Mouse (Mus musculus) CH12.LX (cell line): ENCODE data around the gene Pdcd5. TPM values are rescaled to one million over a fixed set of nuclear protein-coding genes. Genes with fewer than 3 reads are reported as not detected.
A peak's percentile ranks its signal among the peaks of the same experiment; 100 is the strongest.

Experiments
- DNase-seq: peaks from one replicate; pipeline ENCODE4 v3.0.0-alpha.2; 2013; ENCODE audit errors: extremely low read depth
- H3K27ac ChIP-seq: 2 replicates; pipeline ENCODE4 v1.5.1; 2012; ENCODE audit warnings: low read depth, mild to moderate bottlenecking, control low read depth, moderate library complexity; ENCODE audit not compliant: insufficient read depth
- H3K27me3 ChIP-seq: replicated peaks from 2 replicates; pipeline ENCODE3; 2012; ENCODE audit warnings: inconsistent platforms
- H3K36me3 ChIP-seq, 2 experiments: replicated peaks in 1 of 2; 2 replicates each; pipeline versions ENCODE3 to v1.6.1; 2012; ENCODE audit warnings: inconsistent platforms in 1 of 2, low read length in 1 of 2, mild to moderate bottlenecking in 1 of 2, mixed read lengths in 1 of 2, moderate library complexity in 1 of 2; ENCODE audit not compliant: control insufficient read depth in 1 of 2, insufficient read depth in 1 of 2
- H3K4me1 ChIP-seq, 2 experiments: 2 replicates each; pipeline ENCODE4 v1.6.1; 2012; ENCODE audit warnings: inconsistent platforms in 1 of 2, moderate library complexity in 1 of 2; ENCODE audit not compliant: insufficient read depth in 2 of 2, control insufficient read depth in 1 of 2
- H3K4me2 ChIP-seq: 2 replicates; pipeline ENCODE4 v1.6.1; 2012; ENCODE audit warnings: low read depth, mild to moderate bottlenecking, control low read depth; ENCODE audit not compliant: poor library complexity, insufficient read depth, severe bottlenecking
- H3K4me3 ChIP-seq, 3 experiments: fragments of 150-350 bp in 1 of 3; sonication (generic) in 1 of 3; replicated peaks in 1 of 3; 2 replicates each; pipeline versions ENCODE3 to v1.5.1; 2011 to 2012; ENCODE audit warnings: low read depth in 2 of 3, low read length in 2 of 3, mild to moderate bottlenecking in 2 of 3, moderate library complexity in 2 of 3, control low read depth in 1 of 3, improper control_type of control experiment in 1 of 3, inconsistent platforms in 1 of 3, mixed read lengths in 1 of 3; ENCODE audit not compliant: poor library complexity in 1 of 3
- H3K79me2 ChIP-seq: replicated peaks from 2 replicates; pipeline ENCODE4 v1.6.1; 2012; ENCODE audit warnings: mild to moderate bottlenecking, moderate library complexity; ENCODE audit not compliant: control insufficient read depth, poor library complexity, insufficient read depth, severe bottlenecking; ENCODE audit errors: extremely low read depth
- H3K9ac ChIP-seq: 2 replicates; pipeline ENCODE4 v1.6.1; 2012; ENCODE audit warnings: low read depth, mild to moderate bottlenecking, control low read depth, moderate library complexity; ENCODE audit not compliant: insufficient read depth
- H3K9me3 ChIP-seq: replicated peaks from 2 replicates; pipeline ENCODE3; 2012; ENCODE audit warnings: low read length, inconsistent platforms, mixed read lengths
- BHLHE40 ChIP-seq: IDR thresholded peaks from 2 replicates; pipeline ENCODE4 v1.6.1; 2011; ENCODE audit warnings: mild to moderate bottlenecking, low read depth, low read length, improper control_type of control experiment
- CHD2 ChIP-seq: IDR thresholded peaks from 2 replicates; pipeline ENCODE4 v1.6.1; 2011; ENCODE audit warnings: low read length, improper control_type of control experiment
- CTCF ChIP-seq, 2 experiments: IDR thresholded peaks in 1 of 2; conservative IDR thresholded peaks in 1 of 2; 2 replicates each; pipeline ENCODE4 v1.5.1; 2011 to 2012; ENCODE audit warnings: low read depth in 2 of 2, low read length in 2 of 2, improper control_type of control experiment in 1 of 2, inconsistent platforms in 1 of 2, mild to moderate bottlenecking in 1 of 2, moderate library complexity in 1 of 2
- E2F4 ChIP-seq: IDR thresholded peaks from 2 replicates; pipeline ENCODE4 v1.6.1; 2011; ENCODE audit warnings: low read depth, low read length, improper control_type of control experiment; ENCODE audit not compliant: insufficient replicate concordance
- ELF1 ChIP-seq: IDR thresholded peaks from 2 replicates; pipeline ENCODE4 v1.6.1; 2014; ENCODE audit warnings: low read depth, mild to moderate bottlenecking, inconsistent platforms, low read length, improper control_type of control experiment
- EP300 ChIP-seq: IDR thresholded peaks from 2 replicates; pipeline ENCODE4 v1.6.1; 2011; ENCODE audit warnings: low read length, improper control_type of control experiment
- ETS1 ChIP-seq: conservative IDR thresholded peaks from 2 replicates; pipeline ENCODE4 v1.6.1; 2012; ENCODE audit warnings: low read depth, mild to moderate bottlenecking, inconsistent platforms, low read length, improper control_type of control experiment, moderate library complexity
- GABPA ChIP-seq: IDR thresholded peaks from 2 replicates; pipeline ENCODE4 v1.6.1; 2012; ENCODE audit warnings: low read depth, low read length, improper control_type of control experiment, inconsistent platforms; ENCODE audit not compliant: insufficient replicate concordance
- IRF4 ChIP-seq: IDR thresholded peaks from 2 replicates; pipeline ENCODE4 v1.6.1; 2014; ENCODE audit warnings: low read depth, mild to moderate bottlenecking, inconsistent platforms, low read length, improper control_type of control experiment
- JUND ChIP-seq: conservative IDR thresholded peaks from 2 replicates; pipeline ENCODE4 v1.6.1; 2011; ENCODE audit warnings: low read depth, low read length, improper control_type of control experiment
- KAT2A ChIP-seq: IDR thresholded peaks from 2 replicates; pipeline ENCODE4 v1.6.1; 2012; ENCODE audit warnings: low read length, improper control_type of control experiment, inconsistent platforms; ENCODE audit not compliant: insufficient replicate concordance
- MAFK ChIP-seq: IDR thresholded peaks from 2 replicates; pipeline ENCODE4 v1.6.1; 2011; ENCODE audit warnings: low read length, improper control_type of control experiment; ENCODE audit not compliant: insufficient replicate concordance
- MAX ChIP-seq: IDR thresholded peaks from 2 replicates; pipeline ENCODE4 v1.6.1; 2011; ENCODE audit warnings: low read length, improper control_type of control experiment
- MEF2A ChIP-seq: IDR thresholded peaks from 2 replicates; pipeline ENCODE4 v1.6.1; 2014; ENCODE audit warnings: low read depth, mild to moderate bottlenecking, inconsistent platforms, low read length, improper control_type of control experiment, borderline replicate concordance
- MXI1 ChIP-seq: IDR thresholded peaks from 2 replicates; pipeline ENCODE4 v1.6.1; 2011; ENCODE audit warnings: mild to moderate bottlenecking, low read depth, low read length, improper control_type of control experiment
- MYC ChIP-seq: IDR thresholded peaks from 2 replicates; pipeline ENCODE4 v1.6.1; 2011; ENCODE audit warnings: low read depth, mild to moderate bottlenecking, improper control_type of control experiment, low read length
- NRF1 ChIP-seq: IDR thresholded peaks from 2 replicates; pipeline ENCODE4 v1.6.1; 2014; ENCODE audit warnings: low read depth, mild to moderate bottlenecking, inconsistent platforms, low read length, improper control_type of control experiment, moderate library complexity
- POLR2A ChIP-seq: IDR thresholded peaks from 2 replicates; pipeline ENCODE4 v1.6.1; 2011; ENCODE audit warnings: low read depth, mild to moderate bottlenecking, improper control_type of control experiment, low read length
- SIN3A ChIP-seq: IDR thresholded peaks from 2 replicates; pipeline ENCODE4 v1.6.1; 2012; ENCODE audit warnings: low read length, improper control_type of control experiment, inconsistent platforms
- SMC3 ChIP-seq: IDR thresholded peaks from 2 replicates; pipeline ENCODE4 v1.6.1; 2011; ENCODE audit warnings: low read depth, low read length, improper control_type of control experiment
- TBP ChIP-seq: conservative IDR thresholded peaks from 2 replicates; pipeline ENCODE4 v1.6.1; 2011; ENCODE audit warnings: low read depth, low read length, improper control_type of control experiment
- TCF12 ChIP-seq: IDR thresholded peaks from 2 replicates; pipeline ENCODE4 v1.6.1; 2014; ENCODE audit warnings: low read depth, mild to moderate bottlenecking, inconsistent platforms, low read length, improper control_type of control experiment
- ZC3H11A ChIP-seq: IDR thresholded peaks from 2 replicates; pipeline ENCODE4 v1.6.1; 2012; ENCODE audit warnings: low read depth, mild to moderate bottlenecking, inconsistent platforms, low read length, improper control_type of control experiment
- ZMIZ1 ChIP-seq: IDR thresholded peaks from 2 replicates; pipeline ENCODE4 v1.6.1; 2012; ENCODE audit warnings: low read depth, mild to moderate bottlenecking, inconsistent platforms, low read length, improper control_type of control experiment
- dilution Hi-C: fragments of 300-500 bp; cut with MboI; formaldehyde crosslinking; loops from 2 replicates; pipeline ENCODE4 v1.14.3; 2020; ENCODE audit warnings: low sequenced_read_pairs; ENCODE audit not compliant: extremely low pct_unique_long_range_greater_than_20kb, extremely low pct_ligation_motif_present
- in situ Hi-C: fragments of 300-500 bp; cut with MboI; formaldehyde crosslinking; loops from 3 replicates; pipeline ENCODE4 v1.14.3; 2019; ENCODE audit warnings: low sequenced_read_pairs, low pct_ligation_motif_present, low pct_unique_long_range_greater_than_20kb, mixed read lengths
- polyA plus RNA-seq: library from polyadenylated mRNA; unstranded; fragments of >175 nt; gene quantifications from 2 replicates; pipeline ENCODE4 v1.2.1, GENCODE M21; 2012; ENCODE audit warnings: low read depth; ENCODE audit not compliant: insufficient read length
- total RNA-seq, 2 experiments: library from RNA; depleted of rRNA; stranded (reverse); fragments of 300-350 nt in 1 of 2; fragments of >200 nt in 1 of 2; gene quantifications; 2 replicates each; pipeline ENCODE4 v1.2.3; 2012 to 2014

The Pdcd5 gene
- total and polyA plus RNA-seq, 3 experiments, result 174 to 242 (median 241) TPM

GRCm38 (mm10) chr7:35609245-35609644 lies 38.1 kb downstream of the Pdcd5 start:
- H3K4me3 ChIP-seq, result no peak overlapping the region
- DNase-seq, result no peak
- H3K4me2 ChIP-seq, result no peak overlapping the region
- no peak overlapping the region for H3K27ac ChIP-seq
- H3K36me3 ChIP-seq, result peaks cover 48 to 85% of the 10 kb centered on the region in 2 experiments
- H3K9ac ChIP-seq, result no peak overlapping the region
- dilution Hi-C loops, result no loop called here
- in situ Hi-C loops, result no loop called here
- no peaks in the 10 kb centered on the region for H3K79me2 ChIP-seq
- no peaks in the 10 kb centered on the region for H3K27me3 ChIP-seq
- H3K4me1 ChIP-seq, result peaks cover 0 to 9% of the 10 kb centered on the region in 2 experiments; a peak in 2 of 4 replicates
- H3K9me3 ChIP-seq, result peaks cover 4% of the 10 kb centered on the region
- TF ChIP-seq MYC (no peak), ZMIZ1 (no peak), MXI1 (no peak), POLR2A (no peak), ETS1 (no peak), TBP (no peak), ZC3H11A (no peak), MEF2A (no peak), EP300 (no peak), TCF12 (no peak), ELF1 (no peak), NRF1 (no peak), GABPA (no peak), SMC3 (no peak), MAX (no peak), CTCF (conservative IDR thresholded peaks at IDR 0.05 in 1 of 2, IDR thresholded peaks at IDR 0.05 in 1 of 2; ENCODE audit: low read depth in 2 of 2, low read length in 2 of 2) (no peak), MAFK (no peak), BHLHE40 (no peak), JUND (no peak)

GRCm38 (mm10) chr7:35606816-35607215 lies 40.5 kb downstream of the Pdcd5 start:
- peaks cover 7 to 20% of the 10 kb centered on the region in 2 experiments; a peak in 3 of 4 replicates for H3K4me1 ChIP-seq
- no peaks in the 10 kb centered on the region for H3K27me3 ChIP-seq
- dilution Hi-C loops, result no loop called here
- H3K4me2 ChIP-seq, result no peak overlapping the region
- H3K9me3 ChIP-seq, result peaks cover 4% of the 10 kb centered on the region
- in situ Hi-C loops, result no loop called here
- DNase-seq, result peak; percentile 32
- TF ChIP-seq IRF4, result no peak
- TF ChIP-seq KAT2A, result no peak
- no peak for TF ChIP-seq MXI1
- no peak for TF ChIP-seq ZC3H11A
- no peak for TF ChIP-seq SMC3
- no peak for TF ChIP-seq TCF12
- no peak for TF ChIP-seq EP300
- no peak for TF ChIP-seq MAFK
- TF ChIP-seq CHD2, result no peak
- no peak for TF ChIP-seq CTCF (conservative IDR thresholded peaks at IDR 0.05 in 1 of 2, IDR thresholded peaks at IDR 0.05 in 1 of 2; ENCODE audit: low read depth in 2 of 2, low read length in 2 of 2)
- no peak for TF ChIP-seq E2F4
- no peak for TF ChIP-seq MAX
- TF ChIP-seq SIN3A, result no peak
- no peak overlapping the region for H3K9ac ChIP-seq
- H3K4me3 ChIP-seq, result no peak overlapping the region
- H3K36me3 ChIP-seq, result peaks cover 47 to 82% of the 10 kb centered on the region in 2 experiments
- H3K27ac ChIP-seq, result no peak overlapping the region
- no peaks in the 10 kb centered on the region for H3K79me2 ChIP-seq
